Mouse (Mus musculus) CD4-positive, CD25-positive, alpha-beta regulatory T cell, adult 2 months (primary cell): Measurements from ENCODE around the gene Alox5ap.

Experiments
- DNase-seq: peaks from one replicate; pipeline ENCODE4 v3.0.0-alpha.2; 2012; ENCODE audit warnings: low read depth, low spot score

Gene Alox5ap

DNA sequence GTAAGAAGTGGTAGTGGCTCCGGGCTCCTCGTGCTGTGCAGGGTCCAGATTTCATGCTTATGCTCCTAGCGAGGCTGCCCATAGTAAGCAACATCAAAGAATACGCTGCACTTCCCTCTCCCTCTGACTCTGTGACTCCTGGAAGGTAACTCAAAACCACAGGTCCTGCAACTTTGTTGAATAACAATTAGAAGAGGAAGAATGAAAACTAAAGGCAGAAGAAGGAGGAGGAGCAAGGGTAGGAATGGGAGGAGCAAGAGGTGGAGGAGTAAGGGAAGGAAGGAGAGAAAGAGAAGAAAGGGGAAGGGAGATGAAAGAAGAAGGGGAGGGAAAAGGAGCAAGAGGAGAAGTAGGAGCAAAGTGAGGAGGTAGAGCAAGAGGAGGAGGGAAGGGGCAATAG, at the start of gene Alox5ap:
Gene Alox5ap, plus strand, starts transcription at position 363 of the 400 bp plus-strand sequence.
- no peak for DNase-seq

DNA sequence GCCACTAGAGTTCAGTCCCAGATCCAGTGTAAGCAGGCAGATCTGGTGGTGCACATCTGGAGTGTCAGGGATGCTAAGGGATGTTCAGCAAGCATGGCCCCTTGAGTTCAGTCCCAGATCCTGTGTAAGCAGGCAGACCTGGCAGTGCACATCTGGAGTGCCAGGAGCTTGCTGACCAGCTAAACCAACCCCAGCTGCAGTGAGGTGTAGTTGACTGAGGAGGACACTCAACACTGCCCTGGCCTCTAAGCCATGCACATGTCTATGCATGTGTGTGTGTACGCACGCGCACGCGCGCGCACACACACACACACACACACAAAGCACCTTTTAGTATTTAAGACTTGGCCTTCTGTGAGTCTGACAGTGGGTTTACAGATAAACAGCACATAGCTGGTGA, 49.0 kb upstream of the Alox5ap start:
- no peak for DNase-seq

DNA sequence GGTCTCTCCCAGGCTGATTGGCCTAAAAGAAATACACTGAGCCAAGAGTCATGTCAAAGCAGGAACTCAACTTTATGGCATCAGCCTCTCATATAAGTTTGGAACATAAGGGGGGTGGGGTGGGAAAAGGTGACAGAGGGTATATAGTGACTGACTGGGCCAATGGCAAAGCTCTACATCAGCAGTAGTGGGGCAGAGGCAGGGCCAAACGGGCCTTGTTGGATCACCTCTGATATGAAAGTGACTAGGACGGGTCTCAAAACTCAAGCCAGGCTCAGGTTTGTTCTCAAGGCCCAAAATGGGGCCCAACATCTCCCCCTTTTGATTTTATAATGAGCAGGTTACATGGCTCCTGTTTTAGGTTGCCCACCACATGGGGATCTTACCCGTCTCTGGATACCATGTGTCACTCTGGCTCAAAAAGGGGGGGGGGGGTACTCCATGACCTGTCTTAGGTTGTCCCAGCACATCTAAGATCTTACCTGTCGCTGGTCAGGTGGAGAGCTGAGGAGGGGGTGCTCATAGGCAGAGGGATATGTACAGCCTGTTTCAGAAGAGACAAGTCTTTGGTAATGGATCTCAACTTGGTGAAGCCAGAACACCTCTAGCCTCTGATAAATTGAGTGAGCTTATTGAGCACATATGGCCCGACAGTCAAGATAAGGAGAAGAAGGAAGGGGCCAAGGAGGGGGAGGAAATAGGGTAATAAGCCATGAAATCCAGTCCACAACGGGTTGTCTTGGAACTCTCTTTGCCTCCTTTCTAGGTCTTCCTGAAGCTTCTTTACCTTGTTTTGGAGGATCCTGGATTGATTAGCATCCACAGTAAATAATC, 46.8 kb upstream of the Alox5ap start:
- DNase-seq: no peak

DNA sequence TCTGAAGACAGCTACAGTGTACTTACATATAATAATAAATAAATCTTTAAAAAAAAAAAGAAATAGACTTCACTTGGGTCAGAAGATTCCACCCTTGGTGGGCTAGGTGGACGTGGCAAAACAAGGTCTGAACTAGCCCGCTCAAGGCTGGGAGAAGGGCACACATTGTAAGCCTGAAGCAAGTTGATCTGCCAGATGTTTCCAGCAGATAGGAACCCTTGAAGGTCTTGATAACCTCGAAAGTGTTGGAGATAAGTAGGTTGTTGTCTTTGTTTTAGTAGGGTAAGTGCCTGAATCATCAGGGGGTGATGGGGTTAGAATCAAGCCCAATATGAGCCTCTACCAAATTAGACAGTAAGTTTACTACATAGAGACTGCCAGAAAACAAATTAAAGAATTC, 45.1 kb upstream of the Alox5ap start:
- DNase-seq: no peak

DNA sequence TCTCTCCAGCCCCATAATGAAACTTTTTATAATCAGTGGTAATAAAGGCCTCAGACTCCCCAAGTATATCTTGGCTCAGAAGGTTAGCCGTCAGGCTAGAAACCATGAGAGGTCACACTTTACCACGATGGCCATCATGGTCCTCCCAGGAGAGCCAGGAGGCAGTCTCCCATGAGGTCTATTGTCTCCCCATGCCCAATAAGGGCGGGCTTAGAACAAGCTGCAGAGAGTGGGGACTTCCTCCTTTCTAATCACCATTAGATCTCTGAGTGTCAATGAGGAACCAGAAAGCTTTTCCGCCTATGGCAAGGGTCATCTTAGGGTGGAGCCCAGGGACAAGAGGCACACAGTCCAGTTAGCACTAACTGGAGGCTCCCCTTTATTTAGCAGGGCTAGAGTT, 43.2 kb upstream of the Alox5ap start:
- DNase-seq: no peak

DNA sequence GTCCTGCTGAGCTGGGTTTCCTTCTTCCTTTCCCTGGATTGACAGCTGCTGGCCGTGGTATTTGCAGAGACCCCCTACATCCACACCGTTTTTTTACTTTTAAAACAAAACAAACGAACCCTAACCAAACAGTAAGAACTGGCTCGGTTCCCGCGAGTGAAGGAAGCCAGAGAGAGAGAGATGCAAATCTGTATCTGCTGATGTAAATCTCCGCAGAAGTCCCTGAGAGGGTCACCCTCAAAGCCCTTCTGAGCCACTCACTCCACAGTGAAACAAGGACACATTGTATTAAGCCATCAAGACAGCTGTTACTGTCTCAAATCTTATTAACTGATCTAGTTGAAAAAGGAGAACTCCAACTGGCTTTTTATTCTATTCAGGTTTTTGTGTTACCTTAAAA, 39.9 kb upstream of the Alox5ap start:
- no peak for DNase-seq

DNA sequence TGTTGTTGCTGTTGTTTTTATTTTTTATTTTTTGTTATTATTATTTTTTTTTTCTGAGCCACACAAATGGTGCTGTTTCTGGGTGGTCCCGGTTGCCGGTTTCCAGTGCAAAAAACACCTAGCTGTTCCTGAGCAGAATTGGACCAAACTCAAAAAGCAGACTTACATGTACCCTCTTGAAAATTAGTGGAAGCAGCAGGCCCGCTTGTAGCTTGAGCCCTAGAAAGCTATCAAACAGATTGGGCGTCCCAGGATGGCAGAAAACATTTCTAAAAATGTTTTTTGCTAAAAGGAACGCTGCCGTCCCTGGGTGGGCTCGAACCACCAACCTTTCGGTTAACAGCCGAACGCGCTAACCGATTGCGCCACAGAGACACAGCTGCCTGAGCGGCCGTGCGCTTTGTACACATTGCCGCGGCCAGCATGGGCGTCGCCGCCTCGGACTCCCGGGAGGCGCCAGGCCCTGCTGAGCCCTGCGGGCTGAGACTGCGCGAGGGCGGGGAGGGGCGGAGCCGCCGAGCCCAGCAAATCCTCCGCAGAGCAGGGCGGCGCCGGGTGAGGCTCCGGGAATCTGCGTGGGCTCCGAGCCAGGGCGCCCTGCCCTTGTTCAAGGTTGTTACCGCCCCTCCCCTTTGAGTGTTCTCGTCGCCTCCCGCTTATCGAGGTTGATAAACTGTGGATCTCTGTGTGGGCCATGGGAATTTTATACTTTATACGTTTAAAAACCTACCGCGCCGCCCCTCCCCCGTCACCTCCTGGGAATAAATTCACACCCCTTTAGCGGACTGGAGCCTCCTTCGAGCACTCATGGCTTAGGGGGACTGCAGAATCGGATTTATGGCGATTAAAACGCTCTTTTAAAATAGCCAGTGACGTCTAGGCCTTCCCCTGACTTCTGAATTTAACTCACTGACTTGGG, 35.6 kb upstream of the Alox5ap start:
- peak; percentile 94 for DNase-seq

DNA sequence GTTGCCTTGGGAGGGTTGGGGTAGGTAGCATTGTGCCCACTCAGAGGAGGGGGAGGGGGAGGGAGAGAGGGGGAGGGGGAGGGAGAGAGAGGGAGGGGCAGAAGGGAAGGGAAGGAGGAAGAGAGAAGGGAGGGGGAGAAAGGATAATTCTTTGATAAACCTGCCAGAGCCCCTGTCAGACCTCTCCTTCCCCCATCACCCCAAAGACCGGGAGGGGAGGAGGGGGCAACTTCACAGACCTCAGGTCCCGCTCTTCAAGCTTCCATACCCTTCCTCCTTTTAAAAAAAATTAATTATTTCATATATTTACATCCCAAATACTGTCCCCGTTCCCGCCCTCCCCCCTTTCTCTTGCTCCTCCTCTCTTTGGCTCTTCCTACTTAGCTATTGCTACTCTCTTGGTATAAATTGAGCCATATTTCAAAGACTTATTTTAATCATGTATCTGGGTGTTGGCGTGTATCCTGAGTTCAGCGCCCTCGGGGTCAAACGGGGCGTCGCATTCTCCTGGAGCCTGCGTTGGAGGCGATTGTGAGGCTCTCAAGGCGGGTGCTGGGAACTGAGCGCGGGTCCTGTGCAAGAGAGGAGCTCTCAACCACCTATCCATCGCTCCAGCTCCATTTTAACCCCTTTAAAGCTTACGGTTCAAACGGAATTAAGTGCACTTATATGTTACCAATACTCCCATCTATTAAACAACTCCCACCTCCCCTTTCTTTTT, 34.8 kb upstream of the Alox5ap start:
- no peak for DNase-seq

DNA sequence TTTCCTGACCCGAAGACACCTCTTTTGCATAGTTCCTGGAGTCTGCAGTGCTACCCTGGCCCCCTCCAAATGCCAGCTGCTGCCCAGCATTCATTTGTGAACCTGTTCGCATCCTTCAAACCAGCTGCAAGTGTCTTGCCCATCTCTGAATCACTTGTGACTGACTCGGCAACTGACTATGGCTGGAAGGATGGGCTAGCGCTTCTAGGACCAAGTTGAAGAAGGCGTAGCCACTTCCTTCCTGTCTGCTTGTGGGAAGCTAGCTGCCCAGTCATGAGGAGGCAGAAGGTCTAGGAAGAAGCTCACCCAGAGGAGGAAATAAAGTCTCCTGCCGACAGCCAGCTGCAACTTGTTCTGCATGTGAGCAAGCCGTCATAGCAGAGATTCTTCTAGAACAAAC, 29.6 kb upstream of the Alox5ap start:
- peak; percentile 48 for DNase-seq

DNA sequence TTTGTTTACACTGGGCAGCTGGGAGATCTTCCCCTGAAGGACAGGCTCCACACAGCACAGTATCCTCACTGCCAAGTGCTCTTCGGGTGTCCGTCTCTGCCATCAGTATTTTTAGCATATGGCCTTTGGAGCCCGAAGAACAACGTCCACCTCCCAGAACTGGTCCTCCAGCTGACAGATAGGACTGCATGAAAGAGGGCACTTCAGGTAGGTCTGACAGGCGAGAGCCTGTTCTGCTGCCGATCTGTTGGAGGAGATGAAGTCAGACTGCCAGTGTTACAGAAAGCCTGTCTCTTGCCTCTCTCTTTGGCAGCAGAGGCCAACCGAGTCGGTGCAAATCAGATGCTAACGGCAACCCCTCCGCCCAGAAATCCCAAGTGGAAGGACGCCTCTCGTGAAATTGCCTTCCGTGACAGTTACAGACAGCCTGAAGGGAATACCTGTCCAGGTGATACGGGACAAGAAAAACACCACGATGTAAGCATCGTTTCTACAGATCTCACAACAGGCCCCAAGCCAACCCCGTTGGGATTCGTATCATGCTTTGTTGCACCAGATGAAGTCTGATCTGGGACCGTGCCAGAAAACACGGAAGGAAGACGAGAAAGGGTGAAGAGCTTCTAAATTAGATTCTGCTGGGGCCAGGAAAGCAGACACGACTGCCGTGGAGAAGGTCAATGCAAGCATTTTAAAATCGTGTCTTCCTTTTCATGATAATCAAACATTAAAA, 27.2 kb upstream of the Alox5ap start:
- no peak for DNase-seq

DNA sequence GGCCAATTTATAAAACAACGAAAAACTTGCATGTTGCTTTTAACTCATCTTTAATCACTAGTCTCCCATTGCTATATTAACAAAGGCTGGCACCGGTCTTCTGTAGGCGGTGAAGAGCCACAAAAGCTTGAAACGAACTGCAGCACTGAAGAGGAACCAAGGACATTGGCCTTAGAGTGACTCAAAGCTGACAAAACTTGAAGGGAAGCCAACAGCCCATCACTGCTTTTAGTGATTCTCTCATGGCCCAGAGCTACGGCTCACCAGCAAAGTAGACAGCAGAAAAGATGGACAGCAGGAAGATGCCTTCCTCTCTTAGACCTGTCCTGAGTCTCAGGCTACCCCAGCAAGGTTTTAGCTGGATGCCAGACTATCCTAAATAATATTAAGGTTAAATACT, 22.1 kb upstream of the Alox5ap start:
- no peak for DNase-seq

DNA sequence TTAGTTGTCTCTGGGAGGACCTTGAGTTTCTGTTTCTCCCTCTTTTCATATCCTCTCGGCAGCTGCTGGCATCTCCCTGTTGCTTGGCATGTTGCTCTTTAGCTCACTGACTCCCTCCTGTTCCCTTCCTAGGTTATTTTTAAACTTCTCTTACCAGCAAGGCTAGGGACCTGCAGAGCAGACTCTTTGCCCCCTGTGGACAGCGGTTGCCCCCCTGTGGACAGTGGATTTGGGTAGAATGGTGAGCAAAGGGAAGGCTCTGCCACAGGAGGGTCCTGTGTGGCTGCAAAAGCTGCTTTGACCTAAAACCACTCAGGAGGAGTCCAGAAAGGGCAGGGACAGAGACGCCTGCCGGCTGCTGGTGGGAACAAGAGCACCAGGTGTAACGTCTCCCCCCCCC, 21.5 kb upstream of the Alox5ap start:
- DNase-seq: no peak

DNA sequence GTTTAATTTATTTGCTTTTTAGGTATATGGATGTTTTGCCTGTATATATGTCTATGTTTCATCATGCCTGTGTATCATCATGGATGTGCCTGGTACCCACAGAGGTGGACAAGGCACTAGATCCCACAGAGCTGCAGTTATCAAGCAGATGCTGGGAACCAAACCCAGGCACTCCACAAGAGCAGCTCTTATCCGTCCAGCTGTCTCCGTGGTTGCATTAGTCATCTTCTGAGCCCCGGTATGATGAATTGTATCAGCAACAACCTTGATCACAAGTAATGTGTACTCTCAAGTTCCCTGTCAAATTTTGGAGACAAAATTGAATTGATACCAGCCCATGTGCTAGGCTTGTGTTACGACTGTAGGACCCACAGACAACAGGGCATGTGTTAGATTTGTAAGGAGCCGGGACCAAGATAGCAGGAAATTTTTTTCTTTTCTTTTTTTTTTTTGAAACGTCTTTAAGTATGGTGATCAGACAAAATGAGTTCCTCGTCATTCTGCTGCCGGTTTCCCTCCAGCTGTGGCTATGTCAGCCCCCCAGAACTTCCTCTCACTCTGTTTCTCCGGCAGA, 19.1 kb upstream of the Alox5ap start:
- peak; percentile 37 for DNase-seq

DNA sequence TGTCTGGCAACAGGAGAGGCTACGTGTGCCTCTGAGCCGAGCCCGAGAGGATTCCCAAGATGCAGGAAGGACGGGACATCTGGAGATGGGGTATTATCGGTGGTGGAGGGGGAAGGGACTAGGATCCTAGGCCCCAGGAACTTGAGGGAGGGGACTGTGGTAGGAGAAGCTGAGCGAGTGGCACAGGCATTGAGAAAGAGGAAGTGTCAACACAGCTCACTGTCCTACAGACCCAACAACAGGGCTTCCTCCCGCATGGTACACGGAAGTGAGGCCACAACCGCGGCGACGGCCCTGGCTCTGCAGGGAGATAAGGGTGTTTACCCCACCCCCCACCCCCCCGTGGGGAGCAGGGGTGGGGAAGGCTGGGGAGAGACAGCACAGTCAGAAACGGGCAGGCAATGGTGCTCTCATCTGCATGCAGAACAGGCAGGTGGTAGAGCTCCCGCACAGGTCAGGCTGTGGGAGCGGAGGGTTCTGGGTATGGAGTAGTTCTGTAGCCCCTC, 18.5 kb upstream of the Alox5ap start:
- peak; percentile 86 for DNase-seq

DNA sequence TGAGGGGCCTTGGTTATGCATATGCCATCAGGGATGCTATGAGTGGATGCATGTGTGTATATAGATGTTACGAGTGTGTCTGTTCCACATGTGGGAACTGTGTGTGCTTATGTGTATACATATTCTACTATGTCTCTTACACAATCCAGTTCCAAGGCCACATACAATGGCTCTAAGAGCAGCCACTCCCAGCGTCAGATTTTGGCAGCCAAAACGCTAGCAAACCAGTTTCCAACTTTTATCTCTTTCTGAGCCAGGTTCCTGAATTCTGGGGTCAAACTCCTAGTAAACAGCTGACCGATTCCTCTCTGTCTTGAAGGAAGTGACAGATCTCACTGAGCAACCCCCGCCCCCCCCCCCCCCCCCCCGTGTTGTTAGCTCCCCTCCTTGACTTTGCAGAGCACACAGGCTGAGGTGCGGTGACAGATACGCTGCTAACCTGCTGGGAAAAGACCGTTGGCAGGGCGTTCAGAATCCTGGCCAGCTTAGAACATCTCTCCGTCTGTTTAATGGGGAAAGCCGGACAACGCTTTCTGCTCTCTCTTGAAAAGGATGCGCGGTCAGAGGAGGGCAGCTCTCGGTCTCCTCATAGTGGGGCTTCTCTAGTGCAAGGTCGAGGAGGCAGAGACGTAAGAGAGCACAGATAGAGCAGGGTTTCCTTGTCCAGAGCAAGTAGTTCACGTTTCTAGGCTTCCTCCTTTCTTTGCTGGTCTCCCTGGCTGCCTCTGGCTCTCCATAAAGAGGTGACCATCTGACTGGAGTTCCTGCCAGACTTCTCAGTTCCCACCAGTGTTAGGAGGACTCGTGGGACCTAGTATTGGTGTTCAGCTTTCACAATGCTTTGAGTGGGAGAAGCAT, 17.3 kb upstream of the Alox5ap start:
- DNase-seq: no peak

DNA sequence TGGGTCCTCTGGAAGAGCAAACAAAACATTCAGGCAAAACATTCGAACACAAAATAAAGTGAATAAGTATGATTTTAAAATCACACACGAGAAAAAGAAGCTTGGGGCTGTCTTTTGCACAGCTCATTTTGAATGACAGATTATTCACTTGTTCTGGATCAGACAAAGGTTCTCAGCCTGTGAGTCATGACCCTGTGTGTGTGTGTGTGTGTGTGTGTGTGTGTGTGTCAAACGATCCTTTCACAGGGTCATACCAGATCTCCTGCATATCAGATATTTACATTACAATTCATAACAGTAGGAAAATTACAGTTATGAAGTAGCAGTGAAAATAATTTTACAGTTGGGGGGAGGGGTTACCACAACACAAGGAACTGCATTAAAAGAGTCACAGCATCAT, 12.3 kb upstream of the Alox5ap start:
- no peak for DNase-seq

DNA sequence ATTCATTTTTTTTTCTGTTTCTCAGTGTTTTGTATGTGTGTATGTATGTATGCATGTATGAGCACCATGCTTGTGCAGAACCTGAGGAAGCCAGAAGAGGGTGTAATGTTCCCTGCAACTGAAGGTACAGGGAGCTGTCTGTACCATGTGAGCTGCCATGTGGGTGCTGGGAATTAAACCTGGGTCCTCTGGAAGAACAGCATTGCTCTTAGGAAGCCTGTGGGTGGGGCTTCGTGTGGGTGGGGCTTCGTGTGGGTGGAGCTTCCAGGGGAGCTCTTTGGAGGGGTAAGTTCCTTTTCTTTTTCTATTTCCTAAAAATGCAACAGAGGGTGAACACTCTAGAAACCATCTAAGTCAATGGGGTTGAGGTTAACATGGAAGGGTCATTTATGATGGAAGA, 11.1 kb upstream of the Alox5ap start:
- no peak for DNase-seq

DNA sequence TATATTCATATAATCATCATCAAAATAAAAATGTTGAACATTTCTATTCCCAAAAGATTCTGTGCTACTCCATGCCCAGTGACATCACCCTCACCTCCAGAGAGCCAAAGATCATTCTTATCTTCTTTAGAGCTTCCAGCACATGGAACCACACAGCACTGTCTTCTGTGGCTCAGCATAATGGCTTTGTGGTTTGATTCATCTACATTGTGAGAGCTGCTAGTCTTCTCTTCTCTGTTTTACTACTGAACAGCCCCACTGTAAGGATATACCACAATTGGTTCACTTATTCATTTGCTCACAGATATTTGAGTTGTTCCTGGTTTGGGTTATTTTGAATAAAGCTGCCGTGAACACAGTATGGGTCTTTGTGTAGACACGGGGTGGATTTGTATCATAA, 9.0 kb upstream of the Alox5ap start:
- no peak for DNase-seq

DNA sequence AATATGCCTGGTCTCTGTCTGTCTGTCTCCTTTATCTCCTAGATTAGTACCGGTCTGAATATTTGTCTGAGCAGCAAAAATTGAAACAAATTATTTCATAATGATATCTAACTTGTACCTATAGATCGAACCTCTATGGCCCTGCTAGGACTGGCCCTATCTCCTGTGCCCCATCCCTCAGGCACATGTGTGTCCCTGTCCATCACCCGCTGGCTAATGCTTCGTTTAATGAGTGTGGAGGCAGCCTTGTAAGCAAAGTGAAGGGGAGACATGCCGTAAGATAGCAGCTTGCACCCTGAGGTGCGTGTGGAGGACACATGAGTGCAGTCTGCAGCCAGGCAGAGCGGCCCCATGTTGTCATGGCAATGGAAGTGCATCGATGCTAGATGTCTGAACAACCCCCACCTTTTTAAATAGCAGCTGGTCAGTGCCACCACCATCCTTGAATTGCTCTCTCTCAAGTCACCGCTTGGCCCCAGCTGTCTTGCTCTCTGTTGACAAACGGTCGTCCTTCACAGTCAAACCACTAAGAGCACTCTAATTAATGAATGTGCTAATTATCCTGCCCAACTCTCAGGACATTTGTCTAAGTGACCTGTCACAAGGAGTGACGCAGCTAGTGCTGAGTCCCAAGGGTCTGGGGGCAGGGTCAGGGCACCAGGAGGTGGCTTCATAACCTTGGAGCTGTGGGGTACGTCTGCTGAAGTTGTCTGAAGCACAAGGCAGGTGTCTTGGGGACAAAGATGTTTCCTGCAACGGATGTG, 6.9 kb upstream of the Alox5ap start:
- DNase-seq: no peak
